In genomic region chr13:96510635-96511034, GRCm38 (mm10) we compare ENCODE assay signal across 9 mouse cellular contexts. TPM values are rescaled to one million over a fixed set of nuclear protein-coding genes. Genes with fewer than 3 reads are reported as not detected.
DNase-seq lines count a peak whose midpoint lies in the region; ATAC-seq and TF ChIP-seq lines count a peak whose summit lies in the region.
"Had no signal": no experiment of that assay in that cellular context is flagged by ENCODE, and none has a peak within 500 bp of the region (broad histone marks: within the 10 kb centered on the region; RNA-seq: fewer than 3 reads in every experiment).

No protein-coding gene starts in this region.

- DNase-seq in lung, embryonic 14.5 days, result peak; percentile 15
- DNase-seq in lung, postnatal 10 days, result no peak
- peak; percentile 46 for DNase-seq in adrenal gland, postnatal 10 days
- DNase-seq in heart, postnatal 14 days, result peak; percentile 18 to 22
- DNase-seq in midbrain, postnatal 0 days (ENCODE audit: low spot score), result no peak
- no peak for DNase-seq in kidney, postnatal 25 days

- H3K27me3 ChIP-seq in lung, embryonic 14.5 days (ENCODE audit: insufficient read depth, low read length), result no peaks in the 10 kb centered on the region
- no peaks in the 10 kb centered on the region for H3K27me3 ChIP-seq in small intestine, adult 2 months (ENCODE audit: control insufficient read depth, insufficient read depth, low read length)
- H3K27me3 ChIP-seq in midbrain, postnatal 0 days (ENCODE audit: insufficient read depth, low read length), result no peaks in the 10 kb centered on the region
- H3K27me3 ChIP-seq in hindbrain, embryonic 12.5 days, result no peaks in the 10 kb centered on the region

- H3K27ac ChIP-seq in lung, embryonic 14.5 days (ENCODE audit: low read depth), result no peak overlapping the region
- peak overlapping the region; percentile 54; the same call in 1 of the 2 replicates for H3K27ac ChIP-seq in small intestine, adult 2 months (ENCODE audit: insufficient read depth, low read depth, low read length)
- no peak overlapping the region for H3K27ac ChIP-seq in midbrain, postnatal 0 days (ENCODE audit: low read depth, low read length)
- H3K27ac ChIP-seq in hindbrain, embryonic 12.5 days, result no peak overlapping the region

- no peak for ATAC-seq in lung, embryonic 14.5 days (ENCODE audit: insufficient read depth)
- no peak for ATAC-seq in midbrain, postnatal 0 days (ENCODE audit: low FRiP score)
- ATAC-seq in hindbrain, embryonic 12.5 days (ENCODE audit: low FRiP score), result no peak

- 66% methylated on average over 13 of the region's 13 CpGs for WGBS in lung, embryonic 14.5 days
- WGBS in small intestine, adult 2 months, result 70% methylated on average over 13 of the region's 13 CpGs
- 81% methylated on average over 13 of the region's 13 CpGs for WGBS in midbrain, postnatal 0 days
- 88% methylated on average over 13 of the region's 13 CpGs for WGBS in hindbrain, embryonic 12.5 days

- TF ChIP-seq CTCF in lung, embryonic 14.5 days (IDR thresholded peaks at IDR 0.05; ENCODE audit: low read depth), result no peak
- TF ChIP-seq CTCF in small intestine, adult 2 months (IDR thresholded peaks at IDR 0.05; ENCODE audit: extremely low read depth, insufficient read length, insufficient replicate concordance, low read depth, low read length), result no peak
- no peak for TF ChIP-seq CTCF in midbrain, postnatal 0 days (IDR thresholded peaks at IDR 0.05)

- H3K9ac ChIP-seq in lung, embryonic 14.5 days, result no peak overlapping the region
- no peak overlapping the region for H3K9ac ChIP-seq in midbrain, postnatal 0 days (replicated peaks; ENCODE audit: low read length, poor library complexity, severe bottlenecking)
- H3K9ac ChIP-seq in hindbrain, embryonic 12.5 days, result no peak overlapping the region

- H3K36me3 ChIP-seq in lung, embryonic 14.5 days (ENCODE audit: insufficient read depth), result no peaks in the 10 kb centered on the region
- peaks cover 3% of the 10 kb centered on the region for H3K36me3 ChIP-seq in small intestine, adult 2 months (ENCODE audit: control insufficient read depth, insufficient read depth, low read length)
- H3K36me3 ChIP-seq in midbrain, postnatal 0 days (ENCODE audit: insufficient read depth, low read length), result no peaks in the 10 kb centered on the region
- H3K36me3 ChIP-seq in hindbrain, embryonic 12.5 days, result no peaks in the 10 kb centered on the region

- peaks cover 8% of the 10 kb centered on the region; the same call in 1 of the 2 replicates for H3K4me1 ChIP-seq in lung, embryonic 14.5 days (ENCODE audit: insufficient read depth)
- 0 out of 2 replicates have a peak, but pooled peaks cover 4% of the 10 kb centered on the region for H3K4me1 ChIP-seq in small intestine, adult 2 months (ENCODE audit: control insufficient read depth, insufficient read depth, insufficient read length, low read length)
- H3K4me1 ChIP-seq in midbrain, postnatal 0 days (ENCODE audit: insufficient read depth, low read length), result no peaks in the 10 kb centered on the region
- H3K4me1 ChIP-seq in hindbrain, embryonic 12.5 days, result no peaks in the 10 kb centered on the region

- no peaks in the 10 kb centered on the region for H3K9me3 ChIP-seq in lung, embryonic 14.5 days (ENCODE audit: low read depth, low read length)
- H3K9me3 ChIP-seq in midbrain, postnatal 0 days (ENCODE audit: low read length), result no peaks in the 10 kb centered on the region
- no peaks in the 10 kb centered on the region for H3K9me3 ChIP-seq in hindbrain, embryonic 12.5 days (replicated peaks)

- intact Hi-C loops in heart, postnatal 14 days (cut with DNase I), result no loop called here

- TF ChIP-seq POLR2A in small intestine, adult 2 months (IDR thresholded peaks at IDR 0.05; ENCODE audit: low read depth, low read length), result no peak

- H3K4me3 ChIP-seq in lung, embryonic 14.5 days (ENCODE audit: low read depth, low read length), result no peak overlapping the region
- no peak overlapping the region for H3K4me3 ChIP-seq in small intestine, adult 2 months (ENCODE audit: low read depth, low read length)
- H3K4me3 ChIP-seq in midbrain, postnatal 0 days (ENCODE audit: low read depth, low read length), result no peak overlapping the region
- no peak overlapping the region for H3K4me3 ChIP-seq in hindbrain, embryonic 12.5 days

- no peak overlapping the region for H3K4me2 ChIP-seq in lung, embryonic 14.5 days
- H3K4me2 ChIP-seq in midbrain, postnatal 0 days (ENCODE audit: low read depth, low read length, poor library complexity, severe bottlenecking), result no peak overlapping the region
- no peak overlapping the region for H3K4me2 ChIP-seq in hindbrain, embryonic 12.5 days (replicated peaks)

RNA-seq across cellular contexts. Expression of gene Gm17622, which starts 20.1 kb away (rescaled TPM):
- polyA plus RNA-seq in lung, embryonic 14.5 days (2014; fragmentation: Nextera tagmentation; extraction: Ambion mirVana), result not detected in 2 replicates
- not detected for total RNA-seq in adrenal gland, postnatal 10 days (2021)
- not detected for total RNA-seq in heart, postnatal 14 days (2021)
- polyA plus RNA-seq in small intestine, adult 2 months (2012; rRNA removed), result not detected in 2 replicates
- total RNA-seq in midbrain, postnatal 0 days (2014; rRNA removed), result not detected in 2 replicates
- polyA plus RNA-seq in midbrain, postnatal 0 days (2015; fragmentation: Nextera tagmentation; extraction: Ambion mirVana), result not detected in 2 replicates
- polyA plus RNA-seq in hindbrain, embryonic 12.5 days (2016; fragmentation: Nextera tagmentation; extraction: Ambion mirVana), result not detected in 2 replicates
- total RNA-seq: liver, adult 2 months had no signal
- polyA plus RNA-seq: liver, adult 2 months had no signal

RNA-seq across cellular contexts. Expression of gene Polk, which starts 31.7 kb away (rescaled TPM):
- 10.2 and 11.3 TPM in 2 replicates for polyA plus RNA-seq in lung, embryonic 14.5 days (2014; fragmentation: Nextera tagmentation; extraction: Ambion mirVana)
- 10 to 100 TPM; 26.1 to 29.8 TPM for total RNA-seq in adrenal gland, postnatal 10 days (2021)
- 1 to 10 TPM; 5.5 to 6.4 TPM for total RNA-seq in heart, postnatal 14 days (2021)
- polyA plus RNA-seq in small intestine, adult 2 months (2012; rRNA removed), result 0.30 and 0.42 TPM in 2 replicates
- 6.2 and 8.2 TPM in 2 replicates for total RNA-seq in midbrain, postnatal 0 days (2014; rRNA removed)
- 4.7 and 5.3 TPM in 2 replicates for polyA plus RNA-seq in midbrain, postnatal 0 days (2015; fragmentation: Nextera tagmentation; extraction: Ambion mirVana)
- polyA plus RNA-seq in hindbrain, embryonic 12.5 days (2016; fragmentation: Nextera tagmentation; extraction: Ambion mirVana), result 7.4 and 8.8 TPM in 2 replicates

RNA-seq across cellular contexts. Expression of gene Col4a3bp, which starts 31.8 kb away (rescaled TPM):
- 10.7 TPM in 2 replicates for polyA plus RNA-seq in lung, embryonic 14.5 days (2014; fragmentation: Nextera tagmentation; extraction: Ambion mirVana)
- total RNA-seq in adrenal gland, postnatal 10 days (2021), result 10 to 100 TPM; 57.2 to 76.6 TPM
- total RNA-seq in heart, postnatal 14 days (2021), result 10 to 100 TPM; 39.5 to 42.2 TPM
- polyA plus RNA-seq in small intestine, adult 2 months (2012; rRNA removed), result 8.2 and 12.7 TPM in 2 replicates
- 43.4 and 49.1 TPM in 2 replicates for total RNA-seq in midbrain, postnatal 0 days (2014; rRNA removed)
- 6.3 and 9.6 TPM in 2 replicates for polyA plus RNA-seq in midbrain, postnatal 0 days (2015; fragmentation: Nextera tagmentation; extraction: Ambion mirVana)
- 10.1 and 10.6 TPM in 2 replicates for polyA plus RNA-seq in hindbrain, embryonic 12.5 days (2016; fragmentation: Nextera tagmentation; extraction: Ambion mirVana)

RNA-seq across cellular contexts. Expression of gene Ankdd1b, which starts 39.6 kb away (rescaled TPM):
- not detected in 2 replicates for polyA plus RNA-seq in lung, embryonic 14.5 days (2014; fragmentation: Nextera tagmentation; extraction: Ambion mirVana)
- total RNA-seq in adrenal gland, postnatal 10 days (2021), result 1 to 10 TPM; 1.2 TPM
- total RNA-seq in heart, postnatal 14 days (2021), result under 1 TPM; 0.24 to 0.29 TPM
- polyA plus RNA-seq in small intestine, adult 2 months (2012; rRNA removed), result 2.8 TPM in 1 of 2 replicates, not detected in the other
- 0.22 TPM in 1 of 2 replicates, not detected in the other for total RNA-seq in midbrain, postnatal 0 days (2014; rRNA removed)
- polyA plus RNA-seq in midbrain, postnatal 0 days (2015; fragmentation: Nextera tagmentation; extraction: Ambion mirVana), result not detected in 2 replicates
- 0.21 TPM in 1 of 2 replicates, not detected in the other for polyA plus RNA-seq in hindbrain, embryonic 12.5 days (2016; fragmentation: Nextera tagmentation; extraction: Ambion mirVana)
- total RNA-seq: liver, adult 2 months had no signal
- polyA plus RNA-seq: liver, adult 2 months had no signal

Comparison
In these comparisons a context has a peak if more than half of its experiments do, and no peak if none do; other contexts are left out.
1. DNase-seq: peak in lung, embryonic 14.5 days (single experiment), adrenal gland, postnatal 10 days (single experiment) and heart, postnatal 14 days (2 of 2); none in lung, postnatal 10 days (single experiment), midbrain, postnatal 0 days (single experiment) and kidney, postnatal 25 days (0 of 2).